Mouse (Mus musculus): Measurements from ENCODE around the gene Tbx6. TPM values are rescaled to one million over a fixed set of nuclear protein-coding genes. Genes with fewer than 3 reads are reported as not detected.
"Not testable (repeated sequence)": the region's sequence is repeated elsewhere in the genome, so short reads cannot be mapped to it uniquely, and the experiment has no call there.

Gene Tbx6
- total RNA-seq, 2 experiments from 2014 or later: 2.1 to 2.6 TPM

DNA sequence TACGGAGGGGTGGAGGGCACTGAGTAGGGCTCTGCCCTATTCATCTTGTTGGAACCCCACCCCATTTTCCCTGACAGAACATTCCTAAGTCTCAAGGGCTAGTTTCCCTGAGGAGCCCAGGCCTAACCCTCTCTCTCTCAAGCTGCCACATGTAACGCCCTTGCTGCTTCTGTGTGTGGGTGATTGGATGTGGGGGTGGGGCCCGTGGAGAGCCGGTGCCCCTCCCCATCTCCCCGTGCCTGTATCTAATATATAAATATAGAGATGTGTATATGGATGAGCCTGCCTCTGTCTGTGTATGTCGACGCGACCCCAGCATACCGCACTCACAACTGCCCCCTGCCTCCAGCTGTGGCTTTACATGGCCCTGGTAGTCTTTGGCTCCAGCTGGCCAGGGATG, 15.7 kb upstream of the Tbx6 start:
- ATAC-seq (replicated peaks; ENCODE audit: low FRiP score, poor library complexity, severe bottlenecking): no peak

DNA sequence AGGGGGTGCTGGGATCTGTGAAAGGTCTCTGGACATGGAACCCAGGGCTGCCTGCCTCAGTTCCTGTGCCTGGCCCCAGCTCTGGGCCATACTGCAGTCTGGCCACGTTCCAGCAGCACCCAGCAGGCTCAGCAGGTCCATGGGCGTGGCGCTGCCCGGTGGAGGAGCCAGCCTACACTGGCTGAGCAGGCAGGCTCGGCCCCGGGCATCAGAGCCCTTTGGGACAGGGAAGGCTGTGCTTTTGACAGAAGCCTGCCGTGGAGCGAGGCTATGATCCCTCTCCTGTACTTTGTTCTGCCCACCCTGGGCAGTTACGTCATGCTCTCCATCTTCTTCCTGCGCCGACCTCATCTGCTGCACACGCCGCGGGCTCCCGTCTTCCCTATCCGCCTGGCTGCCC, 15.1 kb upstream of the Tbx6 start, which contains the start of gene Gdpd3:
Gene Gdpd3, plus strand, starts transcription at position 134 of the 400 bp plus-strand sequence.
- peak; percentile 83 for ATAC-seq (replicated peaks; ENCODE audit: low FRiP score, poor library complexity, severe bottlenecking)

GRCm38 (mm10) chr7:126767001-126767400, 14.3 kb upstream of the Tbx6 start:
- ATAC-seq (replicated peaks; ENCODE audit: low FRiP score, poor library complexity, severe bottlenecking): no peak

GRCm38 (mm10) chr7:126770784-126771183, 10.5 kb upstream of the Tbx6 start:
- no peak for ATAC-seq (replicated peaks; ENCODE audit: low FRiP score, poor library complexity, severe bottlenecking)

DNA sequence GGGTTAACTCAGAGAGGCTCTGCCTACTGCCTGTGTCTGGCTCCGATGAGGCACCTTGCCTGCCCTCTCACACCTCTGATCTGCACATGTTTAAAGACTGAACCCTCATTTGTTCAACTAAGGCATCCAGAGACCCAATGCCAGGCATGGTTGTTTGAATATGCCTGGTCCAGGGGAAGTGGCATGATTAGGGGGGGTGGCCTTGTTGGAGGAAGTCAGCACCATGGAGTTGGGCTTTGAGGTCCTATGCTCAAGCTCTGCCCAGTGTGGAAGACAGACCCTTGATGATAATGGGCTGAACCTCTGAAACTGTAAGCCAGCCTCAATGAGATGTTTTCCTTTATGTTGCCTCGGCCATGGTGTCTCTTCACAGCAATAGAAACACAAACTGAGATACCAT, 7.9 kb upstream of the Tbx6 start:
- ATAC-seq (replicated peaks; ENCODE audit: low FRiP score, poor library complexity, severe bottlenecking): no peak

DNA sequence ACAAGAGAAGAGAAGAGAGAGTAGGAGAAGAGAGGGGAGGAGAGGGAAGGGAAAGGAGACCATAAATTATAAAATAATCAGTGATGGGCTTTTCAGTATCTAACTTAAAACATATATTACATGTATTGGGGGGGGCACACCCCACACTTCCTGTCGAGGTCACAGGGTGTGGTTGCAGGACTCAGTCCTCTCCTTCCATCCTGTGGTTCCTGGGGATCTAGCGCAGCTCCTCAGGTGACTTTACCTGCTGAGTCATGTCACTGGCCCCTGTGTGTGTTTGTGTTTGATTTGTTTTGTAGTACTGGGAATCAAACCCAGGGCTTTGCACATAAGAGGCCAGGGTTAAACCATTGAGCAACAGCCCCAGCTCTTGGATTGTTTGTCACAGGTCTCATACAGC, 6.8 kb upstream of the Tbx6 start:
- ATAC-seq (replicated peaks; ENCODE audit: low FRiP score, poor library complexity, severe bottlenecking): no peak

DNA sequence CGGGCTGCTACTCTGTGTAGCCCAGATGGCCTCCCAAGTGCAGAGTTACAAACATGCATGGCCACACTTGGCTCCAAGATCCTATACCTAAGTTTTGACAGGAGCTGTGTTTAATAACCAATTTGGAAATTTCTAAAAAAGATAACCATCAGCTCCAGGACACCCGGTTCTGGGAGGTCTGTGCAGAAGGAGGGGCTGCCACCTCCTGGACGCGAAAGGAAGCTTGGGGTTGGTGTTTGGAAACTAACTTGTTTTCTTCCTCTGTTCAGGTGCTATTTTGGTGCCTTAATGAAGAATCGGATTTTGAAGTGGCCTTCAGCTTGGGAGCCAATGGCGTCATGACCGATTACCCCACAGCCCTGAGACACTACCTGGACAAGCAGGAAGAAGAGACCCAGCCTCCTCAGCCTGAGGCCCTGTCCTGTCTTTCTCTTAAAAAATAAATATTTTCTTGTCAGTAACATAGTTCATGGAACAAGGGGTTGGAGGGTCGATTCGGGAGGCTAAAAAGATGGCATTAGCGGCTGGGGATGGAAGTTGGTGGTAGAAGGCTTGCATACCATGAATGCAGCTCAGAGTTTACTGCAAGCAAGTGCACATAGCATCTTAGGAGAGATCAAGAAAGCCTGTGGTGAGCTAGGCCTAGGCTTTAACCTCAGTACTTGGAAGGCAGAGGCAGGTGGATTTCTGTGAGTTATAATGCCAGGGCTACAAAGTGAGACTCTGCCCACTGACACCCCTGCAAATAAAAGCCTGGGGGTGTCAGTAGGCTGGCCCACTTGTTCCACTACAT, 5.9 kb upstream of the Tbx6 start:
- ATAC-seq (replicated peaks; ENCODE audit: low FRiP score, poor library complexity, severe bottlenecking): no peak

DNA sequence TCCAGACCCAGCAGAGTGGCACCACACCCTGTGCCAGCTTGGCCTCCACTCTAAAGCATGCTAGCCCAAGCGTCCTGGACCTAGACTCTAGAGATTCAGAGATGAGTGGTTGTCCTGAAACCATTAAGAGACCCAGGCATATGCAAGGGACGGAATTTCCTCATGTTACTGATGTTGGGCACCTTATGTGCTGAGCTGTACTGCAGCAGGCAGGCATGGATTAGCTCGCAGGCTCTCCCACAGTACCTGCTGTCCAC, 5.4 kb upstream of the Tbx6 start:
- ATAC-seq (replicated peaks; ENCODE audit: low FRiP score, poor library complexity, severe bottlenecking): no peak

DNA sequence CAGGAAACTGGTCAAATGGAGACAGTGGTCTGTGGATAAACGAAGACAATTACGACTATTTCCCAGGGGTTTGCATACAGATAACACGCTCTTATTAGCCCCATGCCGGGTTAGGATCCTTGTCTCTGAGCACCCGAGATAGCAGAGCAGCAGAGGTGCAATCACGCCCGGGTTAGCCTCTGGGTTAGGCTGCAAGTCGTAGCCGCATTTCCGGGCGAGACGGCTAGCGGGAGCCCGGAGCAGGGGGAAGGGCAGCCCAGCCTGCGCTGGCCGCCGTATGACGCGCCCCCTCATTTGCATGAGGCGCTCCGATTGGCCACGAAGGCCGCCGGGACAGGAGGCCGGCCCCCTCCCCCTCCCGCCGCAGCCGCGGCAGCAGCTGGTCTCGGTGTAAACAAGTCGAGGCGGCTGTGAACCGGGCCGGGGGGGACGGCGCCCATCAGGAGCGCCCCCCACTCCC, 4.7 kb upstream of the Tbx6 start, which contains the start of gene Ypel3:
Gene Ypel3, plus strand, starts transcription at position 358 of the 460 bp plus-strand sequence.
- ATAC-seq (replicated peaks; ENCODE audit: low FRiP score, poor library complexity, severe bottlenecking): peak; percentile 93

- ATAC-seq (replicated peaks; ENCODE audit: low FRiP score, poor library complexity, severe bottlenecking): peak; percentile 4; the same call in 1 of the 2 replicates
Measured at GRCm38 (mm10) chr7:126777476-126777875, 3.8 kb upstream of the Tbx6 start.

DNA sequence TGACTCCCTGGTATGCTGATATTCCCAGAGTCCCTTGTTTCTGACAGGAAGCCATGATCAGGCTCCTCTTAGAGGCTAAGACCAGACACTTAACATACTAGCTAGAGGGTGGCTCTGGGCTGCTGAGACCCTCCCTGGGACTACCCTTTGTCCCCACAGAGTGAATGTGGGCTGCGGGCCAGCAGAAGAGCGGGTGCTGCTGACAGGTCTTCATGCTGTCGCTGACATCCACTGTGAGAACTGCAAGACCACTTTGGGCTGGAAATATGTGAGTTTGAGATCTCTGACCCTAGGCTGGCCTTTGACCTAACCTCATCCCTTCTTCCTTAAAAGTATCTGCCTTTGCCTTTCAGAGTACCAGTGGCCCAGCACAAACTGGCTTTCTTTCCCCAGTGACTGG, 3.1 kb upstream of the Tbx6 start:
- ATAC-seq (replicated peaks; ENCODE audit: low FRiP score, poor library complexity, severe bottlenecking): no peak

DNA sequence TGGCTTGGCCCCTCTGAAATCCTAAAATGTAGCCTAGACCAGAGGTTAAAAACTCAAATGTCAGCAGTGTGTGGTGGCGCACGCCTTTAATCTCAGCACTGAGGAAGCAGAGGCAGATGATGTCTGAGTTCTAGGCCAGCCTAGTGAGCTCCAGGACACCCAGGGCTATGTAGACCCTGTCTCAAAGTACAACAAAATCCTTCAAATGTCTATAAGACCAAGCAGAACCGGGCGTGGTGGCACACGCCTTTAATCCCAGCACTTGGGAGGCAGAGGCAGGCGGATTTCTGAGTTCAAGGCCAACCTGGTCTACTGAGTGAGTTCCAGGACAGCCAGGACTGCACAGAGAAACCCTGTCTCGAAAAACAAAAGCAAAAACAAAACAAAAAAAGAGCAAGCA, 2.2 kb upstream of the Tbx6 start:
- ATAC-seq (replicated peaks; ENCODE audit: low FRiP score, poor library complexity, severe bottlenecking): not testable (repeated sequence)

GRCm38 (mm10) chr7:126779983-126780970, 1.0 kb upstream of the Tbx6 start:
- peak; percentile 56 for ATAC-seq (replicated peaks; ENCODE audit: low FRiP score, poor library complexity, severe bottlenecking)

GRCm38 (mm10) chr7:126781661-126782370, 533 bp downstream of the Tbx6 start:
- ATAC-seq (replicated peaks; ENCODE audit: low FRiP score, poor library complexity, severe bottlenecking): no peak

DNA sequence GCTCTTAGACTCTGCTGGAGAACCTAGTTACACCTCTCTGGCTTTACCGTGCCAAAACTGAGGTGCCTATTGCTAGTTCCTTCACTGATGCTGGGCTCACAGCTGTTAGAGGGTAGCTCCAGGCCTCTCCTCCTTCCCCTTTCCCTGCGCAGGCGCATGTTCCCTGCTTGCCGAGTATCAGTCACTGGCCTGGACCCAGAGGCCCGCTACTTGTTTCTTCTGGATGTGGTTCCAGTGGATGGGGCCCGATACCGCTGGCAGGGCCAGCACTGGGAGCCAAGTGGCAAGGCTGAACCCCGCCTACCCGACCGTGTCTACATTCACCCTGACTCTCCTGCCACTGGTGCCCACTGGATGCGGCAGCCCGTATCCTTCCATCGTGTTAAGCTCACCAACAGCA, 1.4 kb downstream of the Tbx6 start:
- ATAC-seq (replicated peaks; ENCODE audit: low FRiP score, poor library complexity, severe bottlenecking): no peak

- ATAC-seq (replicated peaks; ENCODE audit: low FRiP score, poor library complexity, severe bottlenecking): no peak
Measured at GRCm38 (mm10) chr7:126784469-126784868, 3.2 kb downstream of the Tbx6 start.

- ATAC-seq (replicated peaks; ENCODE audit: low FRiP score, poor library complexity, severe bottlenecking): no peak
Measured at GRCm38 (mm10) chr7:126785056-126785455, 3.8 kb downstream of the Tbx6 start.

DNA sequence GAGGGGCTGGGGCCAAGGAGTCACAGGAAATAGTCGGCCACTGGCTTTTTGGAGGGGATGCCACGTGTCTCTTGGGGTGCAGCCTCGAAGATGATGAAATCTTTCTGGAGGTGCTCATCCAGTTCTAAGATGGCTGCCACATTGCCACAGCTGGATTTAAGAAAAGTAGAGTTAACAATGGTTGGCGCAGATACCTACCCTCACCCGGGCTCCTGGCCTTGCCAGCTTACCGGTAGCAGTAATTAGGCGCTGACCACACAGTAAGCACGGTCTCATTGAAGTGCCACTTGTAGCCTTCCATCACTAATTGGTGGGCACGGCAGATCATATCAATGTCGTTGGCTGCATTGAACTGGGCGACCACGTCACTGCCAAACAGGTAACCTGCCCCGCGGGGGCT, 4.9 kb downstream of the Tbx6 start:
- ATAC-seq (replicated peaks; ENCODE audit: low FRiP score, poor library complexity, severe bottlenecking): no peak

GRCm38 (mm10) chr7:126789141-126789540, 7.9 kb downstream of the Tbx6 start:
- ATAC-seq (replicated peaks; ENCODE audit: low FRiP score, poor library complexity, severe bottlenecking): no peak
